Mouse (Mus musculus) neural tube, embryonic 14.5 days (tissue): ENCODE measurements around the gene Cul4b. TPM values are rescaled to one million over a fixed set of nuclear protein-coding genes. Genes with fewer than 3 reads are reported as not detected.

Experiments used
- ATAC-seq: fragments of 200-750 bp; cut with Nextera tagmentation; 2 replicates; pipeline ENCODE4 v1.8.0; 2017; ENCODE audit warnings: low read depth, mild to moderate bottlenecking, moderate TSS enrichment, moderate library complexity
- H3K27ac ChIP-seq: fragments of 300-500 bp; sonication (generic); 2 replicates; pipeline ENCODE4 v1.5.1; 2014; ENCODE audit warnings: low read depth, mild to moderate bottlenecking, control low read depth, low read length, moderate library complexity, mixed read lengths
- H3K27me3 ChIP-seq: fragments of 300-500 bp; sonication (generic); 2 replicates; pipeline ENCODE4 v1.6.1; 2014; ENCODE audit warnings: low read length; ENCODE audit not compliant: control insufficient read depth, insufficient read depth
- H3K36me3 ChIP-seq: fragments of 300-500 bp; sonication (generic); 2 replicates; pipeline ENCODE4 v1.6.1; 2014; ENCODE audit warnings: low read length, mixed read lengths; ENCODE audit not compliant: control insufficient read depth, insufficient read depth
- H3K4me1 ChIP-seq: fragments of 300-500 bp; sonication (generic); 2 replicates; pipeline ENCODE4 v1.6.1; 2014; ENCODE audit warnings: low read length; ENCODE audit not compliant: control insufficient read depth, insufficient read depth
- H3K4me2 ChIP-seq: fragments of 300-500 bp; sonication (generic); 2 replicates; pipeline ENCODE4 v1.6.1; 2014; ENCODE audit warnings: mild to moderate bottlenecking, low read depth, low read length, control low read depth
- H3K4me3 ChIP-seq: fragments of 300-500 bp; sonication (generic); 2 replicates; pipeline ENCODE4 v1.5.1; 2014; ENCODE audit warnings: low read depth, low read length, control low read depth, mixed read lengths
- H3K9ac ChIP-seq: fragments of 300-500 bp; sonication (generic); replicated peaks from 2 replicates; pipeline ENCODE4 v1.6.1; 2014; ENCODE audit warnings: low read depth, mild to moderate bottlenecking, control low read depth, low read length, mixed read lengths
- H3K9me3 ChIP-seq: fragments of 300-500 bp; sonication (generic); 2 replicates; pipeline ENCODE4 v1.6.1; 2016; ENCODE audit warnings: low read length; ENCODE audit not compliant: control insufficient read depth
- WGBS: fragments of 180-500 bp; shearing (Covaris S2); extraction: QIAGEN DNeasy Blood & Tissue Kit; methylation state at CpG from one replicate; pipeline ENCODE4 v1.1.7; 2014; 5-methylcytosine and 5-hydroxymethylcytosine counted together
- polyA plus RNA-seq: library from polyadenylated mRNA; unstranded; fragments of >200 nt; fragmentation: Nextera tagmentation; extraction: Ambion mirVana; gene quantifications from 2 replicates; pipeline ENCODE4 v1.2.1, GENCODE M21; 2014

Gene Cul4b
- 23.1 and 26.4 TPM in 2 replicates for polyA plus RNA-seq

DNA sequence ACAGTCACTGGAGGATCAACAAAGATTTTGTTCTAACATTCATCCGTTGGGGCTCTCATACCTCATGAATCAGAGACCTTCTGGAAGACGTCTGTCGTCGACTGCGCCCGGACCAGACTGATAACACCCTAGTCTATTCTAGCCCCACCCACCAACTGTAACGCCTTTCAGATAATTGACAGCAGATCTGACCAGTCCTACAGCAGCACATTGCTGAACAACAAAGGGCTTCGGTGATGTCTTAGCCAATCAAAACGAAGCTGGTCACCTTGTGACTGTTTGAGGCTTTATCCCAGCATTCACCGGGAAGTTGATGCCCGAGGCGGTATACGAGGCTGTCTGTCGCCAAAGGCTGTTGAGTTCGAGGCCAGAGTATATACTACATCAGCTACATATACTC, at the start of gene Cul4b:
Gene Cul4b (minus strand): TSS at position 119 of the 400 bp plus-strand sequence.
- H3K9me3 ChIP-seq = no peaks in the 10 kb centered on the region
- H3K27ac ChIP-seq = no peak within 1 kb of the TSS
- H3K4me2 ChIP-seq = no peak within 1 kb of the TSS
- no peak within 1 kb of the TSS for H3K4me3 ChIP-seq
- H3K36me3 ChIP-seq = no peaks in the 10 kb centered on the region
- no peaks in the 10 kb centered on the region for H3K4me1 ChIP-seq
- no peak within 1 kb of the TSS for H3K9ac ChIP-seq
- ATAC-seq = no peak
- WGBS = 87% methylated on average over 15 of the region's 15 CpGs
- no peaks in the 10 kb centered on the region for H3K27me3 ChIP-seq

DNA sequence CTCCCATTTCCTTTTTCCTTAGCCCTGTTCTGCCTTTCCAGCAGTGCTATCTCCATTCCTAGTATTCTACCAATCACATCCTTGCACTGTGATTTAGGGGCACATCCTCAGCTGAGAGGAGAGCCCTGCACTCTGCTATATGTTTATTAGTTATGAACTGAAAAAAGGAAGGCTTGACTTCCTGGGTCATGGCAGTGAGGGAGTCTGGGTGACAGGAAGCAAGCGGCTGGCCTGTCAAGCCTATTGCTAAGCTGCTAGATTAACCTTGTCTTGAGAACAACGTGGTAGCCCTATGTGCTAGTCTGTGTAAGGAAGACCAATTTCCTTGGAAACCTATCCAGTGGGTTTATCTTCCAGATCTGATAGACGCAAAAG, 25.0 kb upstream of the Cul4b start:
- Histone ChIP-seq H3K9ac (peak overlapping the region; percentile 50), H3K36me3 (no peaks in the 10 kb centered on the region), H3K9me3 (no peaks in the 10 kb centered on the region), H3K4me2 (peak overlapping the region; percentile 49), H3K27me3 (no peaks in the 10 kb centered on the region), H3K4me1 (no peaks in the 10 kb centered on the region), H3K4me3 (peak overlapping the region; percentile 45), H3K27ac (peak overlapping the region; percentile 79)
- peak; percentile 88 for ATAC-seq
- 8% methylated on average over 3 of the region's 3 CpGs for WGBS

DNA sequence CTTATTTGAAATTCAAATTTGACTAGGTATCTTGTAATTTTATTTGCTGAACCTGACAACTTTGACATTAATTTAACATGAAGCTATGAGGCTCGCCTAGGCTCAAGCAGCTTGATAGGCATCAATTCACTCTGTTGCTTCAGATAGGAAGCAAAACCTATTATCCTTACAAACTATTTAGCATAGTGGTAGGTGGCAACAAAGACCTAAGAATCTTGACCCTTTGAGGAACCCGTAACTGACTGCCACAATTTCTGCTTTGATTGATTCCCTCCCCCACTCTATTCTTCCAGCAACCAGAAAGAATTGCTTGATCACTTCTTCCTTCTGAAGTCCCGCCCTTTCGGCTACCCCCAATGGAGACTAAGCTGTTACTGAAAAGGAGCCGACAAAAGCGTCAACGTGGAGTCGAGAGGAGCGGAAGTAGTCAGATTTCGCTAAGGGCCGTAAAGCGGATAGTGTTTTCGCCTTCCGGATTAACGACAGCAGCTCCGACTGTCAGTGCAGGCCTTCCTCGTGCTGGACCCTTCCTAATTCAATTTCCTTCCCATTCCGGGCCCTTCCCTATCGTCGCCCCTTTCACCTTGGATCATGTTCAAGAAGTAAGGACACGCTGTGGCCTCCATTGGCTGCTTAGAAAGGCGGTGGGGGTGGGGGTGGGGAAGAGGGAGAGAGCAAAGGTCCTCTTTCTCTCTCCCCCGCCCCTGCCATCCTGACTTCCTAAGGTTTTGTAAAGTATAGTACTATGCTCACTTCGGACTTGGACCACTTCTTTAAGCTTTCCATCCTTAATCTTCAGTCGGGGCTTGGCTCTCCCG, 24.4 kb upstream of the Cul4b start, which contains the start of gene Mcts1:
Gene Mcts1 (plus strand): TSS at position 402 of the 818 bp plus-strand sequence.
- Histone ChIP-seq H3K27me3 (no peaks in the 10 kb centered on the region), H3K9me3 (no peaks in the 10 kb centered on the region), H3K4me2 (peak within 1 kb of the TSS; percentile 49), H3K4me3 (peak within 1 kb of the TSS; percentile 45), H3K4me1 (no peaks in the 10 kb centered on the region), H3K36me3 (no peaks in the 10 kb centered on the region), H3K9ac (peak within 1 kb of the TSS; percentile 50), H3K27ac (peak within 1 kb of the TSS; percentile 79)
- 11% methylated on average over 26 of the region's 26 CpGs for WGBS
- peak; percentile 93 for ATAC-seq

DNA sequence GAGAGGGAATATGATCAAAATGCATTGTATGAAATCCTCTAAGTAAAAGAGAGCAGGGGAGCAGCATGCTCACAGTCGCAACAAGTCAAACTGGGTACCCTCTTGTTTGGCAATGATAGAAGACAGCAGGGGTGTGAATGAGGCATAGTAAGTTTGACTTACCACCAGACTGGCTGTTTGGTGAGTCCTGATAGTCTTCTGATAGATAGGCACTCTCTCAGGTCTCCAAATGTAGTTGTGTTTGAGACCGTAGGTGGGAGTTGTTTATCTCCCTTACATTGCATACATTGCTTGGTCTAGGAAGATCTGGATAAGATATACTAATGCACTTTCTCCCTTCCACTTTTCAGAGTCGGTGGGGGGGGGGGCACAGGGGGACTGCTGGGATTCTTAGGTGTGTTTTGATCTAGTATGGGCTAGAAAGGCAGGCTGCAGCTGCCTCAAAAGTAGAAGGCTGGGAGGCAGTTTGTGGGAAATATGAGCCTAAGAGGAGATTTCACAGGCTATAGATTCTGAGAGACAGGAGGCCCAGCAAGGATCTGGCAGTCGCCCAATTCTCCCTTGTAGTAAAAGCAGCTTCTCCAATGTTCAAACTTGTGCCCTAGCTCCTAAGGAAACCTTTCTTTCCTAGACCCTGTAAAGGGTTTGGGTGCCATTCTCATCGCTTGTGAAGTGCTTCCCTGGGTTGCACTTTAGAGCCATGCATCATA, 17.3 kb upstream of the Cul4b start:
- Histone ChIP-seq H3K4me1 (no peaks in the 10 kb centered on the region), H3K27me3 (no peaks in the 10 kb centered on the region), H3K9me3 (no peaks in the 10 kb centered on the region), H3K4me2 (no peak overlapping the region), H3K4me3 (no peak overlapping the region), H3K9ac (no peak overlapping the region), H3K27ac (no peak overlapping the region), H3K36me3 (no peaks in the 10 kb centered on the region)
- no peak for ATAC-seq
- WGBS = 62% methylated on average over 5 of the region's 5 CpGs

DNA sequence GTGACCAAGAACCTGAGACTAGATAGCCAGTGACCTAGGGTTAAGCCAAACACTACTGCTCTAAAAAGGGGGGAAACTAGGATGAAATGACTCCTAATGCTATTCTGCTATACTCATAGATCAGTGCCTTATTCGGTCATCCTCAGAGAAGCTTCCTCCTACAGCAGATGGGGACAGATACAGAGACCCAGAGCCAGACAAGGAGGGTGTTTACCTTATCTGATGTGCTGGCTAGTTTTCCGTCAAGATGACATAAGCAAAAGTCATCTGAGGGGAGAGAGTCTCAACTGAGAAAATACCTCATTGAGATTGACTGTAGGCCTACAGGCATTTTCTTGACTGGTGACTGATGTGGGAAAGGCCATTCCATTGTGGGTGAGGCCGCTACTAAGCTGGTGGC, 15.8 kb upstream of the Cul4b start:
- H3K4me2 ChIP-seq = no peak overlapping the region
- ATAC-seq = no peak
- no peaks in the 10 kb centered on the region for H3K9me3 ChIP-seq
- no peak overlapping the region for H3K9ac ChIP-seq
- 92% methylated on average over 3 of the region's 3 CpGs for WGBS
- H3K4me1 ChIP-seq = no peaks in the 10 kb centered on the region
- H3K27me3 ChIP-seq = no peaks in the 10 kb centered on the region
- no peak overlapping the region for H3K27ac ChIP-seq
- no peak overlapping the region for H3K4me3 ChIP-seq
- H3K36me3 ChIP-seq = no peaks in the 10 kb centered on the region

DNA sequence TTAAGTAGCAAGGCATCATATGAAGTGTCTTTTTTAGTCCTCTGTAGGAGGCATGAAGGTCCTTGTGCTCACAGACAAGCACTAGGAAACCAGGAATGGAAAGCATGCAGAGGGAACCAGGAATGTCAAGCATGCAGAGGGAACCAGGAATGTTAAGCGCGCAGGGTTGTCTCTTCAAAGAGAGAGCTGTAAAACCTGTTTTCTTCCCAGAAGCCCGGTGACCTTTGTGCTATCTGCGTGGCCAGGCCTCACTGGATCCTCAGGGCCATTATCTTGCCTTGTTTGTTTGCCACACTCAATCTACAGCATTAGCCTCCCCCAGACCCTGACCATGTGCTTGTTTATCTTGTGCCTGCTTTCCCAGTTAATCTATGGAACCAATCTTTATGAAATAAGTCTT, 13.8 kb upstream of the Cul4b start:
- Histone ChIP-seq H3K27me3 (no peaks in the 10 kb centered on the region), H3K36me3 (no peaks in the 10 kb centered on the region), H3K4me2 (no peak overlapping the region), H3K4me3 (no peak overlapping the region), H3K27ac (no peak overlapping the region), H3K9ac (no peak overlapping the region), H3K9me3 (no peaks in the 10 kb centered on the region), H3K4me1 (no peaks in the 10 kb centered on the region)
- WGBS = 29% methylated on average over 4 of the region's 4 CpGs
- no peak for ATAC-seq

DNA sequence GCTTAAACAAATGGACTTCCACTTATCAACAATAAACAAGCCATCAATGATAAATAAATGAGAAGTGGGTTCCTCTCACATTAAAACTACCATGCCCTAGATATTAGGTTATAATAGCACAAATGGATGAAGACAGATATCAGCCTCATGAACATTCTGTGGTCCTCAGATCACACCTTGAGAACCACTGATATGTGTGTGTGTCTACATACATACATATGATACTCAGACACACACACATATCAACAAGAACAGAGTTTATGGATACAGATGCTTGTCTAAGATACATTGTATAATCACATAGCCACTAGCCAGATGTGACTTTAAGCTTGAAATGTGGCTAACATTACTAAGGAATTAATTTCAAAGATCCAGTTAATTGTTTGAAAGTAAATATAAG, 7.3 kb upstream of the Cul4b start:
- Histone ChIP-seq H3K27me3 (no peaks in the 10 kb centered on the region), H3K9me3 (no peaks in the 10 kb centered on the region), H3K4me3 (no peak overlapping the region), H3K27ac (no peak overlapping the region), H3K4me1 (no peaks in the 10 kb centered on the region), H3K36me3 (no peaks in the 10 kb centered on the region), H3K4me2 (no peak overlapping the region), H3K9ac (no peak overlapping the region)
- ATAC-seq = no peak

DNA sequence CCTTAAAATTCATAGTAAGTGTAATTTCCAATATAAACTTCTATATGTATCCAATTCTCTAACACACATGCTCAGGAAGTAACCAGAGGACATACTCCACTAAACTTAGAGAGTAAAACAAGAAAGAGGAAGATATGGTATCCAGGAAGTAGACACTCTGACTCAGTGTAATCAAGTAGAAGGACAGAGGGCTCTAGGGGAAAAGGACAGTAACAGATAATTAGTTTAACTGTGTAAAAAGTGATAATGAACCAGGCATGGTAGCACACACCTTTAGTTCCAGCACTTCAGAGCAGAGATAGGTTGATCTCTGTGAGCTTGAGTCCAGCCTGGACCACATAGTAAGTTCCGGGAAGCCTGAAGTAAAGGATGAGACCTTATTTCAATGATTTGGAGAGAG, 5.1 kb upstream of the Cul4b start:
- Histone ChIP-seq H3K9ac (no peak overlapping the region), H3K9me3 (no peaks in the 10 kb centered on the region), H3K27ac (no peak overlapping the region), H3K4me1 (no peaks in the 10 kb centered on the region), H3K4me3 (no peak overlapping the region), H3K36me3 (no peaks in the 10 kb centered on the region), H3K4me2 (no peak overlapping the region), H3K27me3 (no peaks in the 10 kb centered on the region)
- no peak for ATAC-seq
- WGBS = 96% methylated on average over 1 of the region's 1 CpGs

DNA sequence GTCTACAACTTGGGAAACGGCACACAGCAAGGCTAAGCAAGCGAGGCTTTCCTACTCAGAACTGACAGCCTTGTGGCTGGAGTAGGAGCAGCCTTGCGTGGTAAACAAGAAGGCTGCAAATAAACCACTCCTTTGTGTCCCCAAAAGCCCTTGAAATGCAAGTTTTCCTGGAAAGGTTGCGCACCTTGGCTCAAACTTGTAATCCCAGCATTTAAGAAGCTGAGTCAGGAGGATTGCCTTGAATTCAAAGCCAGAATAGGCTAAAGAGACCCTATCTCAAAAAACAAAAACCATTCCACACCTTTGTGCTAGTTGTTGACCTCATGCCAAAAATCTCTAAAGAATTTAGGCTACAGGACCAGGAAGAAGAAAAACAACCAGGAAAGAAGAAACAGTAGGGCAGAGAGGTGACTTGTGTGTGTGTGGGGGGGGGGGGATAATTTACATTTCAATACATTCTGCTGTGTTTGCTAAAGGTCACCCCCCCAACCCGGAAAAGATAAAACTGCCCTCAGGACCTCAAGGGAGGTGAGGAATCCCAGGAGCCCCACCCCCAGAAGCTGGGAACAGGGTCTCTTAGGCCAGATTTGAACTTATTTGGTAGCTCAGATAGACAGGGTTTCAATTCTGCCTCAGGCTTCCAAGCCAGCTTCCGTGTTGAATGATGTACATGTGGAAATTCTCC, 9.3 kb downstream of the Cul4b start:
- 74% methylated on average over 6 of the region's 6 CpGs for WGBS
- Histone ChIP-seq H3K36me3 (no peaks in the 10 kb centered on the region), H3K27ac (no peak overlapping the region), H3K9ac (no peak overlapping the region), H3K4me1 (0 out of 2 replicates have a peak, but pooled peaks cover 2% of the 10 kb centered on the region), H3K27me3 (no peaks in the 10 kb centered on the region), H3K4me2 (no peak overlapping the region), H3K4me3 (no peak overlapping the region), H3K9me3 (no peaks in the 10 kb centered on the region)
- ATAC-seq = no peak
